Mouse (Mus musculus): ENCODE results near the gene Hist1h2ba.

The Hist1h2ba gene

DNA sequence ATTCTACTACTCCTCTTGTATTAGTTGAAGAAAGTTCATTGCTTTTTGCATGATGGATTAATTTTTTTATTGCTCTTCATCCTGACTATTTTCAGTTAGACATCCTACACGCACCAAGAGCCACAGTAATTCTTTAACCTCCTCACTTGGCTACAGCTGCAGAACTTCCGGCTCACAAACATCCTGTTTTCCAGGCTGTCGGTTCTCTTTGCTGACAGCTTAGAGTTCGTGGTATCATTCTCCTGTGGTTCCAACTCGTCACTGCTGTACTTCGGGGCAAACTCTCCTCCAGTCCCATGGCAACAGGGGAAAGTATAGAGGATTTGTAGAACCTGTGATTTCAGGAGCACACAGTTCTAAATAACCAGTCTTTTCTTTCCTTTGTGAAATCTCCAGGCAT is 35.7 kb downstream of the Hist1h2ba start:
- peak; percentile 15 to 39 for DNase-seq

DNA sequence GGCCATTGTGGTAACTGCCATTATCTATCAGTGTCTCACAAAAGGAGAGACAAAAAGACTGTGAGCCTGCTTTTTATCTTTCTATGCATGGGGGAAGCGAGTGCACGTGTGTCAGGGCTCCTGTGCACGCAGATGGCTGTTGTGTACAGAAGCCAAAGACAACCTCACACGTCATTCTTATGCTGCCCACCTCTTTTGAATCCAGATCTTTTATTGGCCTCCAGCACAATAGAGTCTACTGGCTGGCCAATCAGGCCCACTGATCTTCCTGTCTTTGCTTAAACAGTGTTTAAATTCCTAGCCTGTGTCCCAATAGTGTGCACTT is 40.7 kb downstream of the Hist1h2ba start:
- DNase-seq, result no peak

DNA sequence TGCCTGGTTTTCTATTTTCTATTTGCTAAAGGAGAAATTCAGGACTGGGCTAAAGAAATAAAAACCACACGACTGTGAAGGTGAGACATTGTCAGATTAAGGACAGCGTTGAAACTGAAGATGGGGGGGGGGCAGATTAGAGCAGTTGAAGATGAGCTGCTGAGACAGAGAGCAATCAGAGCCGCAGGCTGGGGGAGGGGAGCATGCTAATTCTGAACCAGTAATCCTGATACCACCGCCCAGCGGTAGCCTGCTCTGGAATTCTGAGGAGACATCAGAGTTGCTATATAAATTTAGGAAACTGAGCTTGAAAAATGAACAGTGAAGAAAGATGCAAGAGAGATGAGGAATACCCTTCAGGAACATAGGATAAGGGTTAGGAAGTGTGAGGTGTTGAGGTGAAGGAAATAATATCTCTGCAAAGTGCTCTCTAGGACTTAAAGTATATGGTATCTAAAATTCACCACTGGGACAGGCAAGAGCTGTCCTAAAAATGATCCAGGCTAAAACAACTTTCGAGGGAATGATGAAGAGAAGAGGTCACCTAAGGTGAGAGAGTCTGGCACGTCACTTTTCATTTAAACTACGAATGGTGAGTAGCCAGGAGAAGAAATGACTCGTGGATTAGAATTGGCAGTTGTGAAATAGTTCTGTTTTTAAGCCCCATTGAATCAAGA is 41.2 kb downstream of the Hist1h2ba start:
- DNase-seq, result no peak

DNA sequence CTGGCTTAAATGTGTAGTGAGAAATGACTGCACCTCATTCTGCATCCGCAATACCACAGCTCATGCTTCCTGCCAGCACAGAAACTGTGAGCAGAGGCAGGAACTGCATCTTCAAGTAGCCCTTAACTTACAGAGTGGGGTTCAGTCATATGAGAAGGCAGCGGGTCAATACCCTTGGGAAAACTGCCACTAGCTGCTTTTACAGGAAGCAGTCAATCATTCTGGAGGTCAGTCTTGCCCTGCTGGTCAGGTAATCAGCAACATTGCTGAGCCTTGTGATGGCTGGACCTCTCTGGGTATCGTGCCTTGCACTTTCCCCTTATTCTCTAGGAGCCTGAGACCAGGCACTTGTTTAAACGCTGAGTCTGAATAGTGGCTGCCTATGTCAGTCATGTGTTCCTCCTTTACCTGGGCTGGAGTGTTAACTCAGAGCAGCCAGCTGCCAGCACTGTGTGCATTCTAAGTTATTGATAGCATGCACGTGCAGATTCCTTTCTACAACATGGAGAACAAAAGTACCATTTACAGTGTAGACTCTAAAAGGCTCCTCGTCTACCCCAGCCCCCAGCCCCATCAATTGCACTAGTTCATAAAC is 44.8 kb downstream of the Hist1h2ba start:
- DNase-seq, result no peak

DNA sequence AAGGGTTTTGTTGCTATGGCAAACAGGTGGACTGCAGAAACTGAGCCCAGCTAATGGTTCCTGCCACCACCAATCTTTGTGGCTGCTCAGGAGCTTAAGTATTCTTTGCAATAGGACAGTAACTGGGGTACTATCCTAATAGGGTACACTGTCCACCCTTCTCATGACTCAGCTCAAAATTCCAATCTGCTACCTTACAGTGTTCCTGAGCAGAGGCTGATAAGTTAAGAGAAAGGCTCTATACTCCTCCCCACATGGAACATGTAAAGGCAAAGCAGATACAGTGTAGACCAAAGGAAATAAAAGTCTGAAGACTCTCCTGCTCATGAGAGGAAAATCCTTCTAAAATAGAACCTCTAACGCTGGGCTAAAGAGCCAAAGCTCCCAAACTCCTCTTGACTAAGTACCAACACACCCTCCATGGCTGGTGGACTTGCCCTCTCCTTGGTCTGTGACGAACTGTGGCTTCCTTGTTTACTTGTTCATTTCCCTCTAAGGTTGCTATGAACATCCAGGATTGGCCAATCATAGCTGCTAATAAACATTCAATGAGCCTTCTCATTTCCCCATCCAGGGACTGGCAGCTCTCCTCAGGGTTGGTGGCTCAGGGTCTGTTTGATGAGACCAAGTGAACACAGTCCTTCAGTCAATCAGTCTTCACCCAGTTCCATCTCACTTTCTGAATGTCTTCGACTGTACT is 46.8 kb downstream of the Hist1h2ba start:
- no peak for DNase-seq

DNA sequence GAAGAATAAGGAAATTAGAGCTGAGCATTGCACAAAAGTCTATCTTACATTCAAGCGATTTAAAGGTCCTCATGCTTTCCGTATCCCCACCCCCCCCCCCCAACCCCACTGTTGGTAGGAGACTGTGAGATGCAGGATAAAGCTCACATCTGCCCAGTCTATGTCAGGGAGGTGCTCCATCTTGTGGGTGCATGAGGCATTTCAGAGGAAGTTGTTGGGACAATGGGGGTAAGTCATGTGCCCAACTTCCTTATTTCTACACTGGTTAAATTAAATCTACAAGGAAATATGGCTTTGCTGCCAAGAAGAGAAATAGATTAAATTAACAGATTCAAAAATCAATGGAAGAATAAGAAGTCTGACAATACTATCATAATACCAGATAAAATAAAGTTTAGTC is 48.4 kb downstream of the Hist1h2ba start:
- peak; percentile 23 to 43 for DNase-seq
